Mouse (Mus musculus): ENCODE results near the gene B4galt3.

DNA sequence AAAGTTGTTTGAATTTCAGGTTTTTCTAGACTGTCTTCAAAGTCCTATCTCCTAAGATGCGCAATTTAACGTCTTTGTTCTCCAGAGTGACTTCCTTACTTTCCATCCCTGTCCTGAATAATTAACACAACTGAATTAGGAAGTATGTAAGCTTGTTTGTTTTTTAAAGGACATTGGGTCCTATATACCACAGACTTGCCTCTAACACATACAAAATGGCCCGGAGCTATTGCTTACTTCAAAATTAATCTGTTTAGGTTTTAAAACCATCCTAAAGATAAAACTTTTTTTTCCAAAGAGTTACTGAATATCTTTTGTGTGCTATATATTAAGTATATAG lies 24.9 kb downstream of the B4galt3 start:
- TF ChIP-seq CTCF (IDR thresholded peaks at IDR 0.05) = no peak
- TF ChIP-seq EP300 (IDR thresholded peaks at IDR 0.05) = no peak
